Comparison of ENCODE assay signal across 28 mouse cellular contexts in genomic region chr3:56793054-56793453, GRCm38 (mm10).
"Had no signal": no experiment of that assay in that cellular context is flagged by ENCODE, and none has a peak within 500 bp of the region (broad histone marks: within the 10 kb centered on the region; RNA-seq: fewer than 3 reads in every experiment).

No protein-coding gene starts in this region.

- ATAC-seq: forebrain, embryonic 13.5 days; forebrain, embryonic 14.5 days; forebrain, embryonic 15.5 days; forebrain, embryonic 16.5 days; forebrain, postnatal 0 days had no signal

- H3K4me1 ChIP-seq: embryonic facial prominence, embryonic 10.5 days; embryonic facial prominence, embryonic 12.5 days; embryonic facial prominence, embryonic 13.5 days; embryonic facial prominence, embryonic 15.5 days; forebrain, embryonic 10.5 days; forebrain, embryonic 12.5 days; forebrain, embryonic 13.5 days; forebrain, embryonic 15.5 days had no signal

- H3K9ac ChIP-seq: embryonic facial prominence, embryonic 12.5 days; embryonic facial prominence, embryonic 13.5 days; embryonic facial prominence, embryonic 15.5 days; forebrain, embryonic 12.5 days; forebrain, embryonic 13.5 days; forebrain, embryonic 15.5 days; forebrain, postnatal 0 days had no signal

- H3K36me3 ChIP-seq: embryonic facial prominence, embryonic 10.5 days; embryonic facial prominence, embryonic 12.5 days; embryonic facial prominence, embryonic 13.5 days; embryonic facial prominence, embryonic 15.5 days; forebrain, embryonic 10.5 days; forebrain, embryonic 12.5 days; forebrain, embryonic 15.5 days had no signal

- H3K27me3 ChIP-seq: embryonic facial prominence, embryonic 12.5 days; embryonic facial prominence, embryonic 13.5 days; embryonic facial prominence, embryonic 15.5 days; forebrain, embryonic 12.5 days; forebrain, embryonic 13.5 days; forebrain, embryonic 15.5 days had no signal

- DNase-seq: cerebellum, adult 2 months; cerebellum, adult 8-10 months; cerebellum, adult 9-10 months; cerebellum, adult 9-11 months; cerebellum, postnatal 10 days; cerebellum, postnatal 14 days; cerebellum, postnatal 25 days; cerebellum, postnatal 36 days; embryo, embryonic 11 days; forebrain, postnatal 0 days; gastrocnemius, adult 2 months; gastrocnemius, postnatal 10 days; gastrocnemius, postnatal 14 days; gastrocnemius, postnatal 25 days; gastrocnemius, postnatal 36 days; heart, adult 18-20 months; heart, adult 2 months had no signal

- H3K4me3 ChIP-seq: embryonic facial prominence, embryonic 10.5 days; embryonic facial prominence, embryonic 12.5 days; embryonic facial prominence, embryonic 13.5 days; embryonic facial prominence, embryonic 15.5 days; erythroblast, embryonic 14.5 days; forebrain, embryonic 10.5 days; forebrain, embryonic 12.5 days; forebrain, embryonic 13.5 days; forebrain, embryonic 15.5 days; gastrocnemius, adult 2 months; heart, adult 2 months had no signal

- H3K9me3 ChIP-seq: embryonic facial prominence, embryonic 10.5 days; embryonic facial prominence, embryonic 12.5 days; embryonic facial prominence, embryonic 13.5 days; embryonic facial prominence, embryonic 15.5 days; forebrain, embryonic 10.5 days; forebrain, embryonic 12.5 days; forebrain, embryonic 13.5 days; forebrain, embryonic 15.5 days had no signal

- H3K4me2 ChIP-seq: embryonic facial prominence, embryonic 12.5 days; embryonic facial prominence, embryonic 13.5 days; embryonic facial prominence, embryonic 15.5 days; forebrain, embryonic 12.5 days; forebrain, embryonic 13.5 days; forebrain, embryonic 15.5 days had no signal

- H3K27ac ChIP-seq: embryonic facial prominence, embryonic 10.5 days; embryonic facial prominence, embryonic 12.5 days; embryonic facial prominence, embryonic 13.5 days; embryonic facial prominence, embryonic 15.5 days; forebrain, embryonic 10.5 days; forebrain, embryonic 12.5 days; forebrain, embryonic 13.5 days; forebrain, embryonic 15.5 days; gastrocnemius, adult 2 months; heart, adult 2 months had no signal
